Comparison of ENCODE assay signal across 11 mouse cellular contexts in the genomic region with DNA sequence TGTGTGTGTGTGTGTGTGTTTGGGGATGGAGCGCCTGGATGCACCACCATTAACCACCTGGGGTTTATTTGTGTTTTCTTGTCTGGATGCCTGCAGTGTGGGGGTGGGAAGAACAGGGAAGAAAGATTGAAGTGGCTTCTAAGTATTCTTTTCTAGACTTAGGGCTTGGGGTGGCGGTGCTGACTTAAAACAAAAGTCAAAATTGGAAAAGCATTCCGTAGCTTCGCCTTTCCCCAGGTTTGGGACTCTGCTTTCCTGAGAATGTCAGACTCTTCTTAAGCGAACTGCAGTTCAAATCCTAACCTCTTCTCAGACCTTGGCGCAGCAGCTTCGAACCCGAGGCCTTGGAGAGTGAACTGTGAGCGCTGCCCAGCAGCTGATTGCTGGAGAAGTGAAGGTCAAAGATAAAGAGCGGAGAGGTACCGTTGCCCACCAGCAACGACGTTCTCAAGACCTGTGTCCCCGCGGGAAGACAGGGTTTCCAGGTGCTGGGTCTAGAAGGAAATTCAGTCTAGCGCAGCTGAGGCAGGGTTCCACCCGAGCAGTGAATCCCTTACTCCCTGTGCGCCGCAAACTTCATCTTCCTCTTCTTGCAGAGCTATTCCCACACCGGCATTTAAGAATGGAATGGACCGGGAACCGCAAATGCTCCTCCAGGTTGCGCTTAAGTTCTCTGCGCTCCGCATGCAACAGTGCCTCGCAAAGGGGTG. TPM values are rescaled to one million over a fixed set of nuclear protein-coding genes. Genes with fewer than 3 reads are reported as not detected.
DNase-seq lines count a peak whose midpoint lies in the region; ATAC-seq and TF ChIP-seq lines count a peak whose summit lies in the region.
"Had no signal": no experiment of that assay in that cellular context is flagged by ENCODE, and none has a peak within 500 bp of the region (broad histone marks: within the 10 kb centered on the region; RNA-seq: fewer than 3 reads in every experiment).

No protein-coding gene starts in this region.

- peaks cover 39% of the 10 kb centered on the region for H3K36me3 ChIP-seq in E14TG2a.4 (ENCODE audit: insufficient read depth, low read length)
- H3K36me3 ChIP-seq in hindbrain, embryonic 13.5 days: no peaks in the 10 kb centered on the region
- H3K36me3 ChIP-seq in liver, postnatal 0 days (replicated peaks; ENCODE audit: insufficient read depth, low read length): no peaks in the 10 kb centered on the region
- H3K36me3 ChIP-seq: liver, embryonic 15.5 days had no signal

- WGBS in hindbrain, embryonic 13.5 days: 4% methylated on average over 26 of the region's 26 CpGs
- WGBS in liver, postnatal 0 days (ENCODE audit: insufficient replicate concordance): 8% methylated on average over 26 of the region's 26 CpGs

- peak; percentile 72 for DNase-seq in embryo, embryonic 10 days (ENCODE audit: low spot score)
- DNase-seq in liver, postnatal 0 days: no peak
- no peak for DNase-seq in adrenal gland, postnatal 36 days
- DNase-seq in frontal cortex, postnatal 14 days (ENCODE audit: low spot score in 2 of 2): no peak
- no peak for DNase-seq in gastrocnemius, postnatal 4 days (ENCODE audit: low spot score in 2 of 2)
- DNase-seq: cerebellum, adult 11-12 months; thymus, postnatal 36 days had no signal

- TF ChIP-seq CTCF in E14TG2a.4 (conservative IDR thresholded peaks at IDR 0.05; ENCODE audit: low read length): peak; percentile 19; the same call in 1 of the 2 replicates
- TF ChIP-seq CTCF in liver, postnatal 0 days (IDR thresholded peaks at IDR 0.05; ENCODE audit: low read depth): no peak

- no peaks in the 10 kb centered on the region for H3K9me3 ChIP-seq in E14TG2a.4 (ENCODE audit: low read length)
- H3K9me3 ChIP-seq in hindbrain, embryonic 13.5 days: no peaks in the 10 kb centered on the region
- H3K9me3 ChIP-seq in liver, postnatal 0 days (ENCODE audit: low read length): no peaks in the 10 kb centered on the region
- H3K9me3 ChIP-seq: liver, embryonic 15.5 days had no signal

- H3K4me1 ChIP-seq in E14TG2a.4 (replicated peaks; ENCODE audit: low read depth, low read length): peaks cover 72% of the 10 kb centered on the region
- peaks cover 55% of the 10 kb centered on the region for H3K4me1 ChIP-seq in hindbrain, embryonic 13.5 days (replicated peaks)
- H3K4me1 ChIP-seq in liver, postnatal 0 days (ENCODE audit: insufficient read depth): no peaks in the 10 kb centered on the region
- H3K4me1 ChIP-seq: liver, embryonic 15.5 days had no signal

- peak overlapping the region; percentile 65 for H3K4me3 ChIP-seq in E14TG2a.4 (replicated peaks; ENCODE audit: low read length)
- H3K4me3 ChIP-seq in hindbrain, embryonic 13.5 days: peak overlapping the region; percentile 9; the same call in 1 of the 2 replicates
- H3K4me3 ChIP-seq in liver, postnatal 0 days (ENCODE audit: low read depth, low read length): no peak overlapping the region

- no peaks in the 10 kb centered on the region for H3K27me3 ChIP-seq in E14TG2a.4 (ENCODE audit: insufficient read depth, low read length)
- peaks cover 66% of the 10 kb centered on the region for H3K27me3 ChIP-seq in hindbrain, embryonic 13.5 days
- H3K27me3 ChIP-seq in liver, postnatal 0 days (ENCODE audit: insufficient read depth, low read length): peaks cover 59% of the 10 kb centered on the region

- no peak for TF ChIP-seq EP300 in liver, postnatal 0 days (IDR thresholded peaks at IDR 0.05; ENCODE audit: low read depth)

- peak overlapping the region; percentile 43; the same call in 1 of the 2 replicates for H3K9ac ChIP-seq in hindbrain, embryonic 13.5 days
- no peak overlapping the region for H3K9ac ChIP-seq in liver, postnatal 0 days (replicated peaks)
- H3K9ac ChIP-seq: liver, embryonic 15.5 days had no signal

- H3K27ac ChIP-seq in hindbrain, embryonic 13.5 days: peak overlapping the region; percentile 70
- H3K27ac ChIP-seq in liver, postnatal 0 days (ENCODE audit: low read depth): no peak overlapping the region
- H3K27ac ChIP-seq: liver, embryonic 15.5 days had no signal

- H3K4me2 ChIP-seq in hindbrain, embryonic 13.5 days: peak overlapping the region; percentile 86
- peak overlapping the region; percentile 66 for H3K4me2 ChIP-seq in liver, postnatal 0 days (ENCODE audit: low read depth, low read length)

- ATAC-seq in hindbrain, embryonic 13.5 days (ENCODE audit: low FRiP score): no peak
- no peak for ATAC-seq in liver, postnatal 0 days
- no peak for ATAC-seq in granulocyte monocyte progenitor cell, adult 5-6 weeks (replicated peaks; ENCODE audit: poor library complexity, severe bottlenecking)

RNA-seq across cellular contexts. Expression of a gene that starts 2.8 kb away (rescaled TPM):
- polyA plus RNA-seq in hindbrain, embryonic 13.5 days (2015; fragmentation: Nextera tagmentation; extraction: Ambion mirVana): 9.3 and 10.5 TPM in 2 replicates
- 3.3 and 3.9 TPM in 2 replicates for polyA plus RNA-seq in liver, postnatal 0 days (2015; fragmentation: Nextera tagmentation; extraction: Ambion mirVana)
- not detected in 2 replicates for total RNA-seq in granulocyte monocyte progenitor cell, adult 5-6 weeks (2014; fragmentation: Nextera tagmentation)
- not detected in 2 replicates for total RNA-seq in granulocyte monocyte progenitor cell, adult 5-6 weeks (2017)
- not detected for total RNA-seq in adrenal gland, postnatal 36 days (2021)
- under 1 TPM; 0.17 to 0.34 TPM for total RNA-seq in gastrocnemius, postnatal 4 days (2021)
